Mouse (Mus musculus): ENCODE data around the gene Ube2r2. TPM values are rescaled to one million over a fixed set of nuclear protein-coding genes. Genes with fewer than 3 reads are reported as not detected.

Gene Ube2r2
- total and polyA plus RNA-seq, 2 experiments from 2014 or later, result 49.9 to 50.4 TPM

- Histone ChIP-seq H3K27me3 (ENCODE audit: insufficient read depth, low read length) (0 out of 2 replicates have a peak, but pooled peaks cover 4% of the 10 kb centered on the region), H3K27ac (ENCODE audit: low read depth, low read length) (no peak overlapping the region), H3K4me1 (ENCODE audit: insufficient read depth, low read length) (peaks cover 4% of the 10 kb centered on the region; the same call in 1 of the 2 replicates), H3K4me2 (ENCODE audit: low read depth, low read length, poor library complexity, severe bottlenecking) (peak overlapping the region; percentile 94), H3K36me3 (ENCODE audit: insufficient read depth, low read length) (no peaks in the 10 kb centered on the region), H3K4me3 (ENCODE audit: low read depth, low read length) (peak overlapping the region; percentile 46), H3K9me3 (ENCODE audit: low read length) (no peaks in the 10 kb centered on the region), H3K9ac (replicated peaks; ENCODE audit: low read length, poor library complexity, severe bottlenecking) (0 out of 2 replicates have a peak overlapping the region, but pooled peaks have one; percentile 66)
- no peak; the same call in 1 of the 2 replicates for ATAC-seq (ENCODE audit: low FRiP score)
- WGBS, result 19% methylated on average over 11 of the region's 11 CpGs
- no peak for TF ChIP-seq CTCF (IDR thresholded peaks at IDR 0.05)
- DNase-seq (ENCODE audit: low spot score), result peak; percentile 6
Observed at GRCm38 (mm10) chr4:41098577-41098951, 37.0 kb upstream of the Ube2r2 start.

DNA sequence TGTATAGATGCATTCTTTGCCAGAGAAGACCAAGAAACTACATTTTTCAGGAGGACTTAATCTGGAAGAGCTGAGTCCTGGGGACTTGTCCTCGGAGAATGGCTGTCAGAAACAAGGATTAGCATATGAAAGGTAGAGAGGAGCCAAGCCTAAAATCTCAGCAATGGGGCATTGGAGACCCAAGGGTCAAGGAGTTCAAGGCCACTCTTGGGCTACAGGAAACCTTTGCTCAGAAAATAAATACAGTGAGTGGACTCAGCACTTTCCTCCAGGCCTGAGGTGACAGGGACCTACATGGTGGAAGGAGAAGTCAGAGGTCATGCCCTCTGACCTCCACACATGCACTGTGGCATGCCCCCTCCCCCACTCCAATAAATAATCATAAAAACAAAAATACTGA, 34.6 kb upstream of the Ube2r2 start:
- peaks cover 4% of the 10 kb centered on the region; the same call in 1 of the 2 replicates for H3K4me1 ChIP-seq (ENCODE audit: insufficient read depth, low read length)
- H3K9me3 ChIP-seq (ENCODE audit: low read length), result no peaks in the 10 kb centered on the region
- WGBS, result 12% methylated on average over 1 of the region's 1 CpGs
- no peak overlapping the region for H3K27ac ChIP-seq (ENCODE audit: low read depth, low read length)
- TF ChIP-seq CTCF (IDR thresholded peaks at IDR 0.05), result no peak
- DNase-seq (ENCODE audit: low spot score), result no peak
- H3K4me2 ChIP-seq (ENCODE audit: low read depth, low read length, poor library complexity, severe bottlenecking), result no peak overlapping the region
- 0 out of 2 replicates have a peak, but pooled peaks cover 4% of the 10 kb centered on the region for H3K27me3 ChIP-seq (ENCODE audit: insufficient read depth, low read length)
- ATAC-seq (ENCODE audit: low FRiP score), result no peak
- no peak overlapping the region for H3K9ac ChIP-seq (replicated peaks; ENCODE audit: low read length, poor library complexity, severe bottlenecking)
- no peaks in the 10 kb centered on the region for H3K36me3 ChIP-seq (ENCODE audit: insufficient read depth, low read length)
- no peak overlapping the region for H3K4me3 ChIP-seq (ENCODE audit: low read depth, low read length)

DNA sequence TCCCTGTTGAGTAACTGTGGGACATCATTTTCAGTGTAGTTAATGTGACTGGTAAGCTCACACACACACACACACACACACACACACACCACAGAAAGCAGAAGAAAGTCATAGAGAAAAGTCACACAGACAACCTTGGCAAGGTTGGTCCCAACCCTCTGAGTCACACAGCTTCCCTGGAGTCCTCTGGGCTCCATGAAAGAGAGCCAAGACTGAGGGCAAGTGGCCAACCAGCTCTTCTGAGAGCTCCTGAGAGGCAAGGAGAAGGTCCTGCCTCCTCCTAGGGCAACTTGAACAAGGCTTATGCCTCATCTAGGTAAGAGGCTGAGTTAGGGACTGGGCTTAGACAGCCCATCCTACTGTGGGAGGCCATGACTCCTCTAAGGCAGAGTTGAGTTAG, 32.6 kb upstream of the Ube2r2 start:
- Histone ChIP-seq H3K9ac (replicated peaks; ENCODE audit: low read length, poor library complexity, severe bottlenecking) (no peak overlapping the region), H3K4me1 (ENCODE audit: insufficient read depth, low read length) (peaks cover 2% of the 10 kb centered on the region; the same call in 1 of the 2 replicates), H3K4me3 (ENCODE audit: low read depth, low read length) (no peak overlapping the region), H3K4me2 (ENCODE audit: low read depth, low read length, poor library complexity, severe bottlenecking) (no peak overlapping the region), H3K27me3 (ENCODE audit: insufficient read depth, low read length) (no peaks in the 10 kb centered on the region), H3K36me3 (ENCODE audit: insufficient read depth, low read length) (no peaks in the 10 kb centered on the region), H3K9me3 (ENCODE audit: low read length) (no peaks in the 10 kb centered on the region), H3K27ac (ENCODE audit: low read depth, low read length) (no peak overlapping the region)
- no peak for TF ChIP-seq CTCF (IDR thresholded peaks at IDR 0.05)
- no peak for DNase-seq (ENCODE audit: low spot score)
- ATAC-seq (ENCODE audit: low FRiP score), result no peak

GRCm38 (mm10) chr4:41107440-41107839, 28.1 kb upstream of the Ube2r2 start:
- Histone ChIP-seq H3K9ac (replicated peaks; ENCODE audit: low read length, poor library complexity, severe bottlenecking) (no peak overlapping the region), H3K4me1 (ENCODE audit: insufficient read depth, low read length) (no peaks in the 10 kb centered on the region), H3K36me3 (ENCODE audit: insufficient read depth, low read length) (no peaks in the 10 kb centered on the region), H3K4me3 (ENCODE audit: low read depth, low read length) (no peak overlapping the region), H3K27me3 (ENCODE audit: insufficient read depth, low read length) (no peaks in the 10 kb centered on the region), H3K27ac (ENCODE audit: low read depth, low read length) (no peak overlapping the region), H3K9me3 (ENCODE audit: low read length) (no peaks in the 10 kb centered on the region), H3K4me2 (ENCODE audit: low read depth, low read length, poor library complexity, severe bottlenecking) (no peak overlapping the region)
- peak; percentile 65 for DNase-seq (ENCODE audit: low spot score)
- 63% methylated on average over 4 of the region's 4 CpGs for WGBS
- no peak for ATAC-seq (ENCODE audit: low FRiP score)
- TF ChIP-seq CTCF (IDR thresholded peaks at IDR 0.05), result no peak

- 83% methylated on average over 10 of the region's 10 CpGs for whole genome bisulfite sequencing
- ATAC-seq (ENCODE audit: low FRiP score) (no peak), DNase-seq (ENCODE audit: low spot score) (no peak)
- Histone ChIP-seq H3K4me3 (ENCODE audit: low read depth, low read length) (no peak overlapping the region), H3K4me1 (ENCODE audit: insufficient read depth, low read length) (no peaks in the 10 kb centered on the region), H3K27ac (ENCODE audit: low read depth, low read length) (no peak overlapping the region), H3K27me3 (ENCODE audit: insufficient read depth, low read length) (no peaks in the 10 kb centered on the region), H3K36me3 (ENCODE audit: insufficient read depth, low read length) (peaks cover 1% of the 10 kb centered on the region), H3K4me2 (ENCODE audit: low read depth, low read length, poor library complexity, severe bottlenecking) (no peak overlapping the region), H3K9ac (replicated peaks; ENCODE audit: low read length, poor library complexity, severe bottlenecking) (no peak overlapping the region), H3K9me3 (ENCODE audit: low read length) (no peaks in the 10 kb centered on the region)
- no peak for TF ChIP-seq CTCF (IDR thresholded peaks at IDR 0.05)
Observed at GRCm38 (mm10) chr4:41108717-41109425, 26.7 kb upstream of the Ube2r2 start.

DNA sequence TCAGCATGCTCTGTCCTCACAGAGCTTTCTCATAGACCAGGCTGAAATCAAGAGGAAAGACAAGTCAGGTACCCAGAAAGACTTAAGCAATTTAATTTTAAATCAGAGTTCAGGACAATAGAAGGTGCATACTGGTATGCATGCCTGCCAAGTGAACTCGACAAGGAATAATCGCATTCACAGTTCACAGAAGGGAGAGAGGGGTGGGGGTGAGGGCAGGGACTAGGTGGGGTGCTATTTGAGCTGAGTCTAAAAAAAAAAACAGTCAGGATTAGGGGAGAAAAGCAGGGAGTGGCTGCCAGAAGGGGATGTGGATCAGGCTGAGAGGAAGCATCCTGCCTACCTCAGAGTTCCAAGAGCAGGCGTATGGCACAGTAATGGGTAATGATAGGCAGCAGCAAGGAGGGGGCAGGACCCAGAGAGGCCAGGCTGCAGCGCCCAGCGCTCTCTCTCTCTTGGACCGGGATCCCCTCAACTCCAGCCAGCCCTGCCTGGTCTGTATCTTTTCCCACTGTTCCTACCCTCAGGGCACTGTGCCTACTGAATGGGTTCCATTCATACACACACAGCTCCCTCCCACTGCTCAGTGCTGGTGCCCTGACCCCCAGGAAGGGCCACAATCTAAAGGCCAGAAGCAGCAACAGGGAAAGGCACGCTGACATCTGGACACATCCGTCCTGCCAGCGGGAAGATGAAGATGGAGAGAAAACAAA, 21.0 kb upstream of the Ube2r2 start:
- Histone ChIP-seq H3K27ac (ENCODE audit: low read depth, low read length) (no peak overlapping the region), H3K4me2 (ENCODE audit: low read depth, low read length, poor library complexity, severe bottlenecking) (no peak overlapping the region), H3K4me1 (ENCODE audit: insufficient read depth, low read length) (no peaks in the 10 kb centered on the region), H3K27me3 (ENCODE audit: insufficient read depth, low read length) (no peaks in the 10 kb centered on the region), H3K9me3 (ENCODE audit: low read length) (no peaks in the 10 kb centered on the region), H3K9ac (replicated peaks; ENCODE audit: low read length, poor library complexity, severe bottlenecking) (no peak overlapping the region), H3K4me3 (ENCODE audit: low read depth, low read length) (no peak overlapping the region), H3K36me3 (ENCODE audit: insufficient read depth, low read length) (peaks cover 57% of the 10 kb centered on the region)
- 91% methylated on average over 9 of the region's 9 CpGs for WGBS
- ATAC-seq (ENCODE audit: low FRiP score) (no peak), DNase-seq (ENCODE audit: low spot score) (no peak)
- no peak for TF ChIP-seq CTCF (IDR thresholded peaks at IDR 0.05)
